Mouse (Mus musculus): Measurements from ENCODE around the gene Fam71b. TPM values are rescaled to one million over a fixed set of nuclear protein-coding genes. Genes with fewer than 3 reads are reported as not detected.

The Fam71b gene
- polyA plus RNA-seq (2012; rRNA removed) = 203 and 207 TPM in 2 replicates

DNA sequence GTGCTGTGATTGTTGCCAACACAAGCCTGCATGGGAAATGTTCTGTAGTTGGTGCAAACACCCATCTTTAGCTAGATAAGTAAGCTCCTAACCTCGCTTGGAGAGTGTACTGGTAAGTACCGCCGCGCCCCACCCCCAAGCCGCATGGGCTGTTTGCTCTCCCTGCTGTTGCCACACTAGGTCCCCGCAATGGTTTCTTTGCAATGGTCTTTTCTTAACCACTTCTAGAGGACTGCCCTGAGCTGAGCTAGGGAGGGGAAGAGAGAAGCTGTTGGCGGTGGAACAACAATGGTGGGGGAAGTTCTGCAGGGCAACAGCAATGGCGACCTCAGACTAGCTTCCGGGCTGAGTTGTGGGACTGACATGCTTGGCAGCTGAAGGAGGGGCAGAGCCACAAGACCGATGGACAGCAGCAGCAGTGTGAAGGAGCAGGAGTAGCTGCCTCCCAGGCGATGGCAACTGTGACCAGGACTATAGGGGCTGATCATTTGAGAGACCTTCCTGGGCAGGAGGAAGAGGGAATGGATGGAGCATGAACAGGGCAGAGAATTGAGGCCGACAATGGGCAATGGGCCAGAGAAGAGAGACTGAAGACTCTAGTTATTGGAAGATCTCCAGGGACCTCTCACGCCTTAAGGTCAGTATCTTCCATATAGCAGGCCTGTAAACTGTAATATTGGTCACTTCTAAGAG is at the start of gene Fam71b:
TSS of gene Fam71b (plus strand) at position 393 of the 693 bp plus-strand sequence.
- Histone ChIP-seq H3K27ac (ENCODE audit: control insufficient read depth, insufficient read depth, low read depth, low read length) (no peak within 1 kb of the TSS), H3K36me3 (ENCODE audit: control insufficient read depth, insufficient read depth, low read length) (no peaks in the 10 kb centered on the region), H3K27me3 (ENCODE audit: control insufficient read depth, insufficient read depth, low read length) (no peaks in the 10 kb centered on the region), H3K4me3 (ENCODE audit: control insufficient read depth, low read depth, low read length) (no peak within 1 kb of the TSS), H3K4me1 (ENCODE audit: control insufficient read depth, insufficient read depth, low read length) (no peaks in the 10 kb centered on the region; the same call in 1 of the 2 replicates)
- no peak for TF ChIP-seq CTCF (IDR thresholded peaks at IDR 0.05; ENCODE audit: control insufficient read depth, insufficient read depth, insufficient replicate concordance, low read depth, low read length)
- TF ChIP-seq POLR2A (IDR thresholded peaks at IDR 0.05; ENCODE audit: control insufficient read depth, low read depth, low read length) = no peak

DNA sequence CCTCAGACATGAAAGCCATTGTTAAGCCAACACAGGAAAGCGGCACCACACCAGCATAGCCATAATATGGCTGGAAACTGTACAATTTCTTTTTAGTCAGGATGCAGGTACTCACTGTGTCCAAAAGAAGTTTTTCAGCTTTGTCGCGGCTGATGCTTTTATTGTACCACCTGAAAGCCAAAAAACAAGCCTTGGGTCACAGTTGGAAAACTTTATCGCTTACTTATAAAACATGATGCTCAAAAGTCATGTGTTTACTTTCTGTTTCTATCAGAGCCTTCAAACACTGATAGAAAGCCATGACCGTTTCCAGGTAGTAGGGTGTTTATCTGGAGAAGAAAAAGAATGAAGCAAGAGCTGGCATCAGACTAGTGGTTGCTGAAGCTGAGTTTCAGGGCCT is 48.6 kb upstream of the Fam71b start:
- no peaks in the 10 kb centered on the region for H3K36me3 ChIP-seq (ENCODE audit: control insufficient read depth, insufficient read depth, low read length)
- TF ChIP-seq CTCF (IDR thresholded peaks at IDR 0.05; ENCODE audit: control insufficient read depth, insufficient read depth, insufficient replicate concordance, low read depth, low read length) (no peak), POLR2A (IDR thresholded peaks at IDR 0.05; ENCODE audit: control insufficient read depth, low read depth, low read length) (no peak)
- H3K27ac ChIP-seq (ENCODE audit: control insufficient read depth, insufficient read depth, low read depth, low read length) = no peak overlapping the region
- no peaks in the 10 kb centered on the region for H3K4me1 ChIP-seq (ENCODE audit: control insufficient read depth, insufficient read depth, low read length)
- no peaks in the 10 kb centered on the region for H3K27me3 ChIP-seq (ENCODE audit: control insufficient read depth, insufficient read depth, low read length)
- no peak overlapping the region for H3K4me3 ChIP-seq (ENCODE audit: control insufficient read depth, low read depth, low read length)

DNA sequence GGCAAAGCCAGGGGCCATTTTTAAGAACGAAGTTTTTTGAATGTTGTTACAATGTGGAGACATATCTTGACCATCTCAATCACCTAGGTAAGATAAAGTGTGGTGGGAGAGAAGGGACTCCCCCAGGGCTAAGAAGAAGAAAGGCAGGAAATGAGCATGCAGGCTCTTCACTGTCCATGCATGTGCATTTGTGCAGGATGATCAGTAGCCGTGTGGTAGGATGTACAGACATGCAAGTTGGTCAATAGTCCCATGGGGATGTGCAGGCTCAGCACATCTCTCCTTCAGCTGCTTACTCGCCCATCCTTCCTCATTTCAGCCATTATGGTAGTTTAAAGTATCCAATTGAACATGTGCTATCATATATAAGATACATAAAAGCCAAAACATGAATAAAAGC is 47.9 kb upstream of the Fam71b start:
- no peak overlapping the region for H3K4me3 ChIP-seq (ENCODE audit: control insufficient read depth, low read depth, low read length)
- no peak overlapping the region for H3K27ac ChIP-seq (ENCODE audit: control insufficient read depth, insufficient read depth, low read depth, low read length)
- no peaks in the 10 kb centered on the region for H3K36me3 ChIP-seq (ENCODE audit: control insufficient read depth, insufficient read depth, low read length)
- no peak for TF ChIP-seq POLR2A (IDR thresholded peaks at IDR 0.05; ENCODE audit: control insufficient read depth, low read depth, low read length)
- TF ChIP-seq CTCF (IDR thresholded peaks at IDR 0.05; ENCODE audit: control insufficient read depth, insufficient read depth, insufficient replicate concordance, low read depth, low read length) = no peak
- H3K27me3 ChIP-seq (ENCODE audit: control insufficient read depth, insufficient read depth, low read length) = no peaks in the 10 kb centered on the region
- no peaks in the 10 kb centered on the region for H3K4me1 ChIP-seq (ENCODE audit: control insufficient read depth, insufficient read depth, low read length)

DNA sequence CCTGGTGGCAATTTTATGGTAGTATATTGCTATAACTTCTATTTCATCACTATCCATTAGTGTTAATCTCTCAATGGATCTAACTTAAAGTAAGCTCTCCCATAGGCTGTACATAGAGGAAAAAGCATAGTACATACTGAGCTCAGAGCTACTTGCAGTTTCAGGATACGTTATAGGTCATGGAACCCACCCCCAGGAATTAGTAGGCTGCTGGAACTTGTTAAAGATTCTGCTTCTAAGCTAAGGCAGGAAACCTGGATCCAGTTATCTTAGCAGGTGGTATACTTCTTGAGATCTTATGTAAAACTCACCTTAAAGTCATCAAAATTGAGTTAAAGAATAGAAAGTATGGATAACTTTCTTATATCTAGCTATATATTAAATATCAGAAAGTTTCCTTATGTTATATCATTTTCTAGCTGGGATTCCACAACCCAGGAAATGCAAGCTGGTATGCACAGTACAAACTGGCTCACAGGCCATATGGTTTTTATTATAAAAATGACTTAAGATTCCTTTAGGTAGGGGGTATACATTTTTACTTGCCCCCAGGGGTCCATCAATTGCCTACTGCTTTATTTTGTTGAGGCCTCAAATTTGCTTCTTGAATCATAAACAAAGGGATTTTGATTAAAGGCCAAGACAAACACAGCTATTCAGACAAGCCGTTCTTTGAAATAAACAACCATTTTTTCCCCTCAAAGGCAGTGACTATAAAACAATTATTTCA is 46.5 kb upstream of the Fam71b start:
- Histone ChIP-seq H3K4me3 (ENCODE audit: control insufficient read depth, low read depth, low read length) (no peak overlapping the region), H3K27ac (ENCODE audit: control insufficient read depth, insufficient read depth, low read depth, low read length) (no peak overlapping the region), H3K27me3 (ENCODE audit: control insufficient read depth, insufficient read depth, low read length) (no peaks in the 10 kb centered on the region), H3K4me1 (ENCODE audit: control insufficient read depth, insufficient read depth, low read length) (no peaks in the 10 kb centered on the region), H3K36me3 (ENCODE audit: control insufficient read depth, insufficient read depth, low read length) (no peaks in the 10 kb centered on the region)
- no peak for TF ChIP-seq CTCF (IDR thresholded peaks at IDR 0.05; ENCODE audit: control insufficient read depth, insufficient read depth, insufficient replicate concordance, low read depth, low read length)
- no peak for TF ChIP-seq POLR2A (IDR thresholded peaks at IDR 0.05; ENCODE audit: control insufficient read depth, low read depth, low read length)

DNA sequence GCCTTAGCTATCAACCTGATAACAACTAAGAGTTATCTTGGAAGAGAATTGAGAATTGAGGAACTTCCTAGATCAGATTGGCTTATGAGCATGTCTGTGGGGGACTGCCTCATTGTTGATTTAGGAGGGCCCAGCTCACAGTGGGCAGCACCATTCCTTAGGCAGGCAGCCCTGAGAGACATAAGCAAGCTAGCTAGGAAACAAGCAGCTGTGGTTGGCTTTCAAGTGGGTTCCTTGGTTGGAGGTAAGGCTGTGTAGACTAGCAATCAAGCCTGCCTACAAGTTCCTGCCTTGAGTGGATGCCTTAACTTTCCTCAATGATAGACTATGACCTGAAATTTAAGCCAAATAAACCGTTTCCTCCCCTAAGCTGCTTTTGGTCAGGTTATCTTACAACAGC is 38.0 kb upstream of the Fam71b start:
- TF ChIP-seq POLR2A (IDR thresholded peaks at IDR 0.05; ENCODE audit: control insufficient read depth, low read depth, low read length) (no peak), CTCF (IDR thresholded peaks at IDR 0.05; ENCODE audit: control insufficient read depth, insufficient read depth, insufficient replicate concordance, low read depth, low read length) (no peak)
- Histone ChIP-seq H3K4me1 (ENCODE audit: control insufficient read depth, insufficient read depth, low read length) (no peaks in the 10 kb centered on the region), H3K36me3 (ENCODE audit: control insufficient read depth, insufficient read depth, low read length) (no peaks in the 10 kb centered on the region), H3K4me3 (ENCODE audit: control insufficient read depth, low read depth, low read length) (no peak overlapping the region), H3K27ac (ENCODE audit: control insufficient read depth, insufficient read depth, low read depth, low read length) (no peak overlapping the region), H3K27me3 (ENCODE audit: control insufficient read depth, insufficient read depth, low read length) (no peaks in the 10 kb centered on the region)

DNA sequence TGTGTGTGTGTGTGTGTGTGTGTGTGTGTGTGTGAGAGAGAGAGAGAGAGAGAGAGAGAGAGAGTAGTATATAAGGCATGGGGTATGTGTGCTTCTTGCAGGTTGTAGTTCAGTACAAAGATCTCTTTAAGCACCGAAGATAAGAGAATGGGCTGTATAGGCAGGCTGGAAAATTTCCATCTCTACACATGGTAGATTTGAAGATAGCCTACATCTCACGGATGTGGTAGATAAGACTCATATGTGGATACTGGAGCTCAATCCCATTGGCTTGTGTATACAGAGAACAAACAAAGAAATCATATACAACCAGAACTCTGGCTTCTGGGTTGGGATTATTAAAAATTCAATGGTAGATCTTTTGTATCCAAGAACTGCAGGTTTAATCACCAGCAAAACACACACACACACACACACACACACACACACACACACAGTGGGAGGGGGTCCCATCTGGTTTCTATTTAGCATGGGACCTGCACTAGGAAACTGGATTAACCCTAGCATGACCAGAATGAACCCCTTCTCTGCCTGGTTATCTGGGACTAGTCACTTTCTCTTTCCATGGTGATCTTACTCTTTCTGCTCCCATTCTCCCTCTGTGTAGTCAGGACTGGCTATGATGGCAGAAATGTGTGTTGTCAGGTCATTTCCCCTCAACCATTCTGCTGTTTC is 35.2 kb upstream of the Fam71b start:
- TF ChIP-seq POLR2A (IDR thresholded peaks at IDR 0.05; ENCODE audit: control insufficient read depth, low read depth, low read length) = no peak
- no peak for TF ChIP-seq CTCF (IDR thresholded peaks at IDR 0.05; ENCODE audit: control insufficient read depth, insufficient read depth, insufficient replicate concordance, low read depth, low read length)
- Histone ChIP-seq H3K4me3 (ENCODE audit: control insufficient read depth, low read depth, low read length) (no peak overlapping the region), H3K36me3 (ENCODE audit: control insufficient read depth, insufficient read depth, low read length) (no peaks in the 10 kb centered on the region), H3K27ac (ENCODE audit: control insufficient read depth, insufficient read depth, low read depth, low read length) (no peak overlapping the region), H3K27me3 (ENCODE audit: control insufficient read depth, insufficient read depth, low read length) (no peaks in the 10 kb centered on the region), H3K4me1 (ENCODE audit: control insufficient read depth, insufficient read depth, low read length) (no peaks in the 10 kb centered on the region)

Data from testis, adult 2 months (tissue).